Mouse (Mus musculus): ENCODE results near the gene Pgrmc2.

GRCm38 (mm10) chr3:41062758-41063157 is 20.1 kb downstream of the Pgrmc2 start:
- TF ChIP-seq HCFC1 (IDR thresholded peaks at IDR 0.05; ENCODE audit: borderline replicate concordance, insufficient read depth, low read length) (no peak), ZNF384 (IDR thresholded peaks at IDR 0.05; ENCODE audit: low read depth, low read length) (no peak), CHD2 (IDR thresholded peaks at IDR 0.05; ENCODE audit: low read depth, low read length) (no peak)
